Mouse (Mus musculus) CH12.LX (cell line): ENCODE data around the gene Asphd1. TPM values are rescaled to one million over a fixed set of nuclear protein-coding genes. Genes with fewer than 3 reads are reported as not detected.

Experiments used
- DNase-seq: peaks from one replicate; pipeline ENCODE4 v3.0.0-alpha.2; 2013; ENCODE audit errors: extremely low read depth
- H3K27ac ChIP-seq: 2 replicates; pipeline ENCODE4 v1.5.1; 2012; ENCODE audit warnings: low read depth, mild to moderate bottlenecking, control low read depth, moderate library complexity; ENCODE audit not compliant: insufficient read depth
- H3K27me3 ChIP-seq: replicated peaks from 2 replicates; pipeline ENCODE3; 2012; ENCODE audit warnings: inconsistent platforms
- H3K36me3 ChIP-seq, 2 experiments: replicated peaks in 1 of 2; 2 replicates each; pipeline versions ENCODE3 to v1.6.1; 2012; ENCODE audit warnings: inconsistent platforms in 1 of 2, low read length in 1 of 2, mild to moderate bottlenecking in 1 of 2, mixed read lengths in 1 of 2, moderate library complexity in 1 of 2; ENCODE audit not compliant: control insufficient read depth in 1 of 2, insufficient read depth in 1 of 2
- H3K4me1 ChIP-seq, 2 experiments: 2 replicates each; pipeline ENCODE4 v1.6.1; 2012; ENCODE audit warnings: inconsistent platforms in 1 of 2, moderate library complexity in 1 of 2; ENCODE audit not compliant: insufficient read depth in 2 of 2, control insufficient read depth in 1 of 2
- H3K4me2 ChIP-seq: 2 replicates; pipeline ENCODE4 v1.6.1; 2012; ENCODE audit warnings: low read depth, mild to moderate bottlenecking, control low read depth; ENCODE audit not compliant: poor library complexity, insufficient read depth, severe bottlenecking
- H3K4me3 ChIP-seq, 3 experiments: fragments of 150-350 bp in 1 of 3; sonication (generic) in 1 of 3; replicated peaks in 1 of 3; 2 replicates each; pipeline versions ENCODE3 to v1.5.1; 2011 to 2012; ENCODE audit warnings: low read depth in 2 of 3, low read length in 2 of 3, mild to moderate bottlenecking in 2 of 3, moderate library complexity in 2 of 3, control low read depth in 1 of 3, improper control_type of control experiment in 1 of 3, inconsistent platforms in 1 of 3, mixed read lengths in 1 of 3; ENCODE audit not compliant: poor library complexity in 1 of 3
- H3K79me2 ChIP-seq: replicated peaks from 2 replicates; pipeline ENCODE4 v1.6.1; 2012; ENCODE audit warnings: mild to moderate bottlenecking, moderate library complexity; ENCODE audit not compliant: control insufficient read depth, poor library complexity, insufficient read depth, severe bottlenecking; ENCODE audit errors: extremely low read depth
- H3K9ac ChIP-seq: 2 replicates; pipeline ENCODE4 v1.6.1; 2012; ENCODE audit warnings: low read depth, mild to moderate bottlenecking, control low read depth, moderate library complexity; ENCODE audit not compliant: insufficient read depth
- H3K9me3 ChIP-seq: replicated peaks from 2 replicates; pipeline ENCODE3; 2012; ENCODE audit warnings: low read length, inconsistent platforms, mixed read lengths
- CTCF ChIP-seq, 2 experiments: IDR thresholded peaks in 1 of 2; conservative IDR thresholded peaks in 1 of 2; 2 replicates each; pipeline ENCODE4 v1.5.1; 2011 to 2012; ENCODE audit warnings: low read depth in 2 of 2, low read length in 2 of 2, improper control_type of control experiment in 1 of 2, inconsistent platforms in 1 of 2, mild to moderate bottlenecking in 1 of 2, moderate library complexity in 1 of 2
- ELF1 ChIP-seq: IDR thresholded peaks from 2 replicates; pipeline ENCODE4 v1.6.1; 2014; ENCODE audit warnings: low read depth, mild to moderate bottlenecking, inconsistent platforms, low read length, improper control_type of control experiment
- EP300 ChIP-seq: IDR thresholded peaks from 2 replicates; pipeline ENCODE4 v1.6.1; 2011; ENCODE audit warnings: low read length, improper control_type of control experiment
- GABPA ChIP-seq: IDR thresholded peaks from 2 replicates; pipeline ENCODE4 v1.6.1; 2012; ENCODE audit warnings: low read depth, low read length, improper control_type of control experiment, inconsistent platforms; ENCODE audit not compliant: insufficient replicate concordance
- HCFC1 ChIP-seq: IDR thresholded peaks from 2 replicates; pipeline ENCODE4 v1.6.1; 2012; ENCODE audit warnings: low read depth, mild to moderate bottlenecking, inconsistent platforms, low read length, improper control_type of control experiment
- KAT2A ChIP-seq: IDR thresholded peaks from 2 replicates; pipeline ENCODE4 v1.6.1; 2012; ENCODE audit warnings: low read length, improper control_type of control experiment, inconsistent platforms; ENCODE audit not compliant: insufficient replicate concordance
- MXI1 ChIP-seq: IDR thresholded peaks from 2 replicates; pipeline ENCODE4 v1.6.1; 2011; ENCODE audit warnings: mild to moderate bottlenecking, low read depth, low read length, improper control_type of control experiment
- NELFE ChIP-seq: IDR thresholded peaks from 2 replicates; pipeline ENCODE4 v1.6.1; 2011; ENCODE audit warnings: low read depth, low read length, improper control_type of control experiment
- POLR2A ChIP-seq: IDR thresholded peaks from 2 replicates; pipeline ENCODE4 v1.6.1; 2011; ENCODE audit warnings: low read depth, mild to moderate bottlenecking, improper control_type of control experiment, low read length
- RAD21 ChIP-seq: IDR thresholded peaks from 2 replicates; pipeline ENCODE4 v1.6.1; 2011; ENCODE audit warnings: low read depth, mild to moderate bottlenecking, low read length, improper control_type of control experiment, moderate library complexity
- RCOR1 ChIP-seq: conservative IDR thresholded peaks from 2 replicates; pipeline ENCODE4 v1.6.1; 2012; ENCODE audit warnings: low read depth, mild to moderate bottlenecking, inconsistent platforms, low read length, improper control_type of control experiment
- SMC3 ChIP-seq: IDR thresholded peaks from 2 replicates; pipeline ENCODE4 v1.6.1; 2011; ENCODE audit warnings: low read depth, low read length, improper control_type of control experiment
- USF1 ChIP-seq: IDR thresholded peaks from 2 replicates; pipeline ENCODE4 v1.6.1; 2014; ENCODE audit warnings: low read depth, mild to moderate bottlenecking, inconsistent platforms, low read length, improper control_type of control experiment
- USF2 ChIP-seq: conservative IDR thresholded peaks from 2 replicates; pipeline ENCODE4 v1.6.1; 2011; ENCODE audit warnings: low read depth, low read length, improper control_type of control experiment
- ZKSCAN1 ChIP-seq: IDR thresholded peaks from 2 replicates; pipeline ENCODE4 v1.6.1; 2012; ENCODE audit warnings: low read depth, inconsistent platforms, low read length, improper control_type of control experiment, borderline replicate concordance
- ZNF384 ChIP-seq: IDR thresholded peaks from 2 replicates; pipeline ENCODE4 v1.6.1; 2012; ENCODE audit warnings: low read depth, low read length, improper control_type of control experiment, inconsistent platforms
- dilution Hi-C: fragments of 300-500 bp; cut with MboI; formaldehyde crosslinking; loops from 2 replicates; pipeline ENCODE4 v1.14.3; 2020; ENCODE audit warnings: low sequenced_read_pairs; ENCODE audit not compliant: extremely low pct_unique_long_range_greater_than_20kb, extremely low pct_ligation_motif_present
- in situ Hi-C: fragments of 300-500 bp; cut with MboI; formaldehyde crosslinking; loops from 3 replicates; pipeline ENCODE4 v1.14.3; 2019; ENCODE audit warnings: low sequenced_read_pairs, low pct_ligation_motif_present, low pct_unique_long_range_greater_than_20kb, mixed read lengths
- polyA plus RNA-seq: library from polyadenylated mRNA; unstranded; fragments of >175 nt; gene quantifications from 2 replicates; pipeline ENCODE4 v1.2.1, GENCODE M21; 2012; ENCODE audit warnings: low read depth; ENCODE audit not compliant: insufficient read length
- total RNA-seq, 2 experiments: library from RNA; depleted of rRNA; stranded (reverse); fragments of 300-350 nt in 1 of 2; fragments of >200 nt in 1 of 2; gene quantifications; 2 replicates each; pipeline ENCODE4 v1.2.3; 2012 to 2014

Gene Asphd1
- total RNA-seq (2012; rRNA removed) (0.08 TPM in 1 of 2 replicates, not detected in the other), total RNA-seq (2014; rRNA removed) (not detected in 2 replicates), polyA plus RNA-seq (1.3 and 1.8 TPM in 2 replicates)

DNA sequence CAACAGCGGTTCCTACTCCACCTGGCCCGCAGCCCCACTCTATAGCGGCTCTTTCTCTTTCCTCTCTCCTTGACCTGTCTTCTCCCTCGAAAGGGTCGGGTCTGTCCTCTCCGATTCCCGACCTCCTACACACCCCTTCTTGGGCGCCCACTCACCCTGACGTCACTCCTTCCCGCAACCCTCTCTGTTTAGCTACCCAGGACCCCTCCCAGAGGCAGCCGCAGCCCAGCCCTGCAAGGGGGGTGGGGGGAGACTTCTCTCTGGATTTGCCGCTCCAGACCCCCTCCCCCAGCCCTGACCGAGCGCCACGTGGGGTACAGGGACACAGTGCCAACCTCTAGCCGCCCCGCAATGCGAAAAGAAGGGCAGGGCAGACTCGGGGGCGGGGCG, at the start of gene Asphd1:
TSS of gene Asphd1 (minus strand) at position 180 of the 390 bp plus-strand sequence.
- DNase-seq, result no peak
- in situ Hi-C loops (loop anchor here (5.0 kb wide), 1 partner anchor 33 kb away; no protein-coding TSS in a partner anchor), dilution Hi-C loops (no loop called here)
- H3K27ac ChIP-seq, result no peak within 1 kb of the TSS
- peaks cover 10 to 62% of the 10 kb centered on the region in 2 experiments for H3K4me1 ChIP-seq
- TF ChIP-seq POLR2A (no peak), EP300 (no peak), ZNF384 (no peak), RCOR1 (no peak), MXI1 (no peak), KAT2A (no peak), NELFE (no peak), USF1 (no peak), ZKSCAN1 (no peak), HCFC1 (no peak), USF2 (no peak), ELF1 (no peak)
- H3K36me3 ChIP-seq, result peaks cover 32 to 86% of the 10 kb centered on the region in 2 experiments
- no peak within 1 kb of the TSS for H3K4me2 ChIP-seq
- no peaks in the 10 kb centered on the region for H3K27me3 ChIP-seq
- H3K4me3 ChIP-seq, result no peak within 1 kb of the TSS
- H3K9ac ChIP-seq, result no peak within 1 kb of the TSS
- H3K79me2 ChIP-seq, result no peaks in the 10 kb centered on the region
- H3K9me3 ChIP-seq, result peaks cover 6% of the 10 kb centered on the region

DNA sequence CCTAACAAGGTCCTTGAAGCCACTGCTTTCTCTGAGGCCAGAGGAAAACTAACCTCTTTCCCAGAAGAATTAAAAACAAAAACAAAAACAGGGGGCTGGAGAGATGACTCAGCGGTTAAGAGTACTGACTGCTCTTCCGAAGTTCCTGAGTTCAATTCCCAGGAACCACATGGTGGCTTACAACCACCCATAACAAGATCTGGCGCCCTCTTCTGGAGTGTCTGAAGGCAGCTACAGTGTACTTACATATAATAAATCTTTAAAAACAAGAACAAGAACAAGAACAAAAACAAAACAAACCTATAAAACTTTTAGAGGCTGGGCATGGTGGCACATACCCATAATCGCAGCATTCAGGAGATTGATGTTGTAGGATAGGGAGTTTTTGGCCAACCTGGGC, 47.1 kb upstream of the Asphd1 start:
- H3K4me2 ChIP-seq, result no peak overlapping the region
- H3K4me1 ChIP-seq, result 0 out of 4 replicates have a peak, but pooled peaks cover 0 to 4% of the 10 kb centered on the region in 2 experiments
- H3K36me3 ChIP-seq, result peaks cover 61 to 89% of the 10 kb centered on the region in 2 experiments
- H3K27ac ChIP-seq, result no peak overlapping the region
- no peaks in the 10 kb centered on the region for H3K79me2 ChIP-seq
- dilution Hi-C loops (no loop called here), in situ Hi-C loops (loop anchor here (25.0 kb wide), 1 partner anchor 791 kb away; the partner anchor contains the start of genes Gm49388 and Setd1a)
- H3K9me3 ChIP-seq, result peaks cover 9% of the 10 kb centered on the region
- H3K9ac ChIP-seq, result no peak overlapping the region
- no peak overlapping the region for H3K4me3 ChIP-seq
- TF ChIP-seq CTCF (conservative IDR thresholded peaks at IDR 0.05 in 1 of 2, IDR thresholded peaks at IDR 0.05 in 1 of 2; ENCODE audit: low read depth in 2 of 2, low read length in 2 of 2) (peak in 1 of 2 experiments; percentile 46; a peak in 2 of 4 replicates), GABPA (no peak), RAD21 (peak; percentile 6), SMC3 (peak; percentile 30)
- H3K27me3 ChIP-seq, result no peaks in the 10 kb centered on the region
- DNase-seq, result no peak
